20 mouse cellular contexts compared by ENCODE assay signal in the genomic region with DNA sequence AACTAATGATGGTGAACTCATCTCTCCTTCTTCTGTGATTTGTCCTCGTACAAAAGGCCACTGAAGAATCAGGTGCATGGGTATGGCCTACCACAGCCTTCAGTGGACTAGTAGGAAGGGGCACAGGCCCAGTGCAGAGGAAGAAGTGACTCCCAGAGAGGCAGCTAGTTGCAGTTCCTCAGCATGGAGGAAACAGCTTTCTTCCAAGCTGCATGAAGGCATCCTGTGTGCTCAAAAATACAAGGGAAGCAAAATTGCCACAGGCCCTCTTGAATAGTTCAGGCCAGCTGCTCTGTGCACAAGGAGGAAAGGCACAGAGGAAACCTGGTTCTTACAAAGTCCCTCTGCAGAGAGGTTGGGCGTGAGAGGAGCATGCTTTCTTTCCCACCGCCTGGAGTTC.
DNase-seq lines count a peak whose midpoint lies in the region; ATAC-seq lines count a peak whose summit lies in the region.
"Had no signal": no experiment of that assay in that cellular context is flagged by ENCODE, and none has a peak within 500 bp of the region (broad histone marks: within the 10 kb centered on the region; RNA-seq: fewer than 3 reads in every experiment).

No protein-coding gene starts in this region.

- H3K4me1 ChIP-seq in midbrain, embryonic 10.5 days: no peaks in the 10 kb centered on the region
- H3K4me1 ChIP-seq: intestine, embryonic 15.5 days; megakaryocyte, embryonic 14.5 days; midbrain, embryonic 15.5 days had no signal

- WGBS in midbrain, embryonic 10.5 days: 76% methylated on average over 3 of the region's 3 CpGs

- no peaks in the 10 kb centered on the region for H3K36me3 ChIP-seq in midbrain, embryonic 10.5 days
- H3K36me3 ChIP-seq: hindbrain, embryonic 15.5 days; intestine, embryonic 15.5 days; midbrain, embryonic 15.5 days; neural tube, embryonic 15.5 days had no signal

- no peak overlapping the region for H3K4me3 ChIP-seq in midbrain, embryonic 10.5 days
- H3K4me3 ChIP-seq: hindbrain, embryonic 15.5 days; intestine, embryonic 15.5 days; megakaryocyte, embryonic 14.5 days; midbrain, embryonic 15.5 days; neural tube, embryonic 15.5 days had no signal

- H3K27me3 ChIP-seq in midbrain, embryonic 10.5 days (ENCODE audit: low read depth, poor library complexity, severe bottlenecking): no peaks in the 10 kb centered on the region
- H3K27me3 ChIP-seq: hindbrain, embryonic 15.5 days; intestine, embryonic 15.5 days; midbrain, embryonic 15.5 days; neural tube, embryonic 15.5 days had no signal

- intact Hi-C loops in left cerebral cortex, postnatal 14 days (cut with DNase I): no loop called here

- no peak overlapping the region for H3K27ac ChIP-seq in midbrain, embryonic 10.5 days (replicated peaks)
- H3K27ac ChIP-seq: hindbrain, embryonic 15.5 days; intestine, embryonic 15.5 days; liver, embryonic 14.5 days; midbrain, embryonic 15.5 days; neural tube, embryonic 15.5 days had no signal

- H3K9me3 ChIP-seq in midbrain, embryonic 10.5 days (replicated peaks): no peaks in the 10 kb centered on the region
- H3K9me3 ChIP-seq: hindbrain, embryonic 15.5 days; intestine, embryonic 15.5 days; midbrain, embryonic 15.5 days; neural tube, embryonic 15.5 days had no signal

- peak; percentile 68 for ATAC-seq in common myeloid progenitor, adult 5-6 weeks (replicated peaks; ENCODE audit: low read depth, poor library complexity, severe bottlenecking)
- ATAC-seq in megakaryocyte, adult 5-6 weeks (ENCODE audit: poor library complexity, severe bottlenecking): peak; percentile 70
- ATAC-seq: intestine, embryonic 15.5 days; midbrain, embryonic 15.5 days had no signal

- DNase-seq in heart, adult 8-10 months (ENCODE audit: low spot score): peak; percentile 11
- DNase-seq in heart, postnatal 4 days: no peak
- peak; percentile 9 to 39 for DNase-seq in left cerebral cortex, postnatal 14 days (ENCODE audit: low spot score in 2 of 2)
- no peak for DNase-seq in left cerebral cortex, adult 11 months (ENCODE audit: low spot score)
- DNase-seq in midbrain, embryonic 10.5 days (ENCODE audit: low spot score): no peak
- no peak for DNase-seq in spleen, postnatal 4 days (ENCODE audit: low spot score in 2 of 2)
- DNase-seq: adrenal gland, postnatal 36 days; cerebellum, adult 9-11 months; kidney, adult 9 months; kidney, postnatal 4 days; thymus, adult 18-20 months; thymus, postnatal 4 days had no signal

Comparison
In these comparisons a context has a peak if more than half of its experiments do, and no peak if none do; other contexts are left out.
1. DNase-seq: peak in heart, adult 8-10 months (single experiment) and left cerebral cortex, postnatal 14 days (2 of 2); none in heart, postnatal 4 days (single experiment), left cerebral cortex, adult 11 months (single experiment), midbrain, embryonic 10.5 days (single experiment) and spleen, postnatal 4 days (0 of 2).